Mouse (Mus musculus): Measurements from ENCODE around the gene Ppm1n. TPM values are rescaled to one million over a fixed set of nuclear protein-coding genes. Genes with fewer than 3 reads are reported as not detected.

The Ppm1n gene
- polyA plus RNA-seq, 1 experiment: 11.8 TPM

- Histone ChIP-seq H3K4me3 (ENCODE audit: low read depth, low read length) (peak overlapping the region; percentile 76), H3K27ac (ENCODE audit: insufficient read depth, low read depth, low read length) (peak overlapping the region; percentile 51), H3K27me3 (ENCODE audit: control insufficient read depth, insufficient read depth, low read length) (peaks cover 8% of the 10 kb centered on the region), H3K36me3 (ENCODE audit: control insufficient read depth, insufficient read depth, low read length) (no peaks in the 10 kb centered on the region), H3K4me1 (ENCODE audit: control insufficient read depth, insufficient read depth, insufficient read length, low read length) (peaks cover 1% of the 10 kb centered on the region; the same call in 1 of the 2 replicates)
- no peak for TF ChIP-seq POLR2A (IDR thresholded peaks at IDR 0.05; ENCODE audit: low read depth, low read length)
- TF ChIP-seq CTCF (IDR thresholded peaks at IDR 0.05; ENCODE audit: extremely low read depth, insufficient read length, insufficient replicate concordance, low read depth, low read length): no peak
- 1% methylated on average over 18 of the region's 18 CpGs for WGBS
These were observed 28.0 kb upstream of the Ppm1n start for GRCm38 (mm10) chr7:19307739-19308453.

- no peaks in the 10 kb centered on the region for H3K36me3 ChIP-seq (ENCODE audit: control insufficient read depth, insufficient read depth, low read length)
- H3K27ac ChIP-seq (ENCODE audit: insufficient read depth, low read depth, low read length): no peak overlapping the region
- no peak overlapping the region for H3K4me3 ChIP-seq (ENCODE audit: low read depth, low read length)
- H3K27me3 ChIP-seq (ENCODE audit: control insufficient read depth, insufficient read depth, low read length): peaks cover 8% of the 10 kb centered on the region
- WGBS: 73% methylated on average over 25 of the region's 25 CpGs
- H3K4me1 ChIP-seq (ENCODE audit: control insufficient read depth, insufficient read depth, insufficient read length, low read length): peaks cover 1% of the 10 kb centered on the region; the same call in 1 of the 2 replicates
- TF ChIP-seq POLR2A (IDR thresholded peaks at IDR 0.05; ENCODE audit: low read depth, low read length): no peak
- no peak for TF ChIP-seq CTCF (IDR thresholded peaks at IDR 0.05; ENCODE audit: extremely low read depth, insufficient read length, insufficient replicate concordance, low read depth, low read length)
These were observed 27.2 kb upstream of the Ppm1n start for GRCm38 (mm10) chr7:19306819-19307738.

- peaks cover 8% of the 10 kb centered on the region for H3K27me3 ChIP-seq (ENCODE audit: control insufficient read depth, insufficient read depth, low read length)
- no peak overlapping the region for H3K27ac ChIP-seq (ENCODE audit: insufficient read depth, low read depth, low read length)
- H3K4me3 ChIP-seq (ENCODE audit: low read depth, low read length): no peak overlapping the region
- no peaks in the 10 kb centered on the region for H3K36me3 ChIP-seq (ENCODE audit: control insufficient read depth, insufficient read depth, low read length)
- peaks cover 1% of the 10 kb centered on the region; the same call in 1 of the 2 replicates for H3K4me1 ChIP-seq (ENCODE audit: control insufficient read depth, insufficient read depth, insufficient read length, low read length)
- TF ChIP-seq CTCF (IDR thresholded peaks at IDR 0.05; ENCODE audit: extremely low read depth, insufficient read length, insufficient replicate concordance, low read depth, low read length) (no peak), POLR2A (IDR thresholded peaks at IDR 0.05; ENCODE audit: low read depth, low read length) (no peak)
- 57% methylated on average over 16 of the region's 16 CpGs for WGBS
These were observed 26.2 kb upstream of the Ppm1n start for GRCm38 (mm10) chr7:19305796-19306765.

GRCm38 (mm10) chr7:19305413-19305735, 25.5 kb upstream of the Ppm1n start:
- Histone ChIP-seq H3K27ac (ENCODE audit: insufficient read depth, low read depth, low read length) (no peak overlapping the region), H3K4me1 (ENCODE audit: control insufficient read depth, insufficient read depth, insufficient read length, low read length) (peaks cover 1% of the 10 kb centered on the region; the same call in 1 of the 2 replicates), H3K36me3 (ENCODE audit: control insufficient read depth, insufficient read depth, low read length) (no peaks in the 10 kb centered on the region), H3K4me3 (ENCODE audit: low read depth, low read length) (no peak overlapping the region), H3K27me3 (ENCODE audit: control insufficient read depth, insufficient read depth, low read length) (peaks cover 8% of the 10 kb centered on the region)
- 23% methylated on average over 6 of the region's 6 CpGs for WGBS
- TF ChIP-seq POLR2A (IDR thresholded peaks at IDR 0.05; ENCODE audit: low read depth, low read length): no peak
- no peak for TF ChIP-seq CTCF (IDR thresholded peaks at IDR 0.05; ENCODE audit: extremely low read depth, insufficient read length, insufficient replicate concordance, low read depth, low read length)

GRCm38 (mm10) chr7:19304501-19305412, 24.9 kb upstream of the Ppm1n start:
- WGBS: 7% methylated on average over 48 of the region's 48 CpGs
- H3K27me3 ChIP-seq (ENCODE audit: control insufficient read depth, insufficient read depth, low read length): peaks cover 8% of the 10 kb centered on the region
- no peaks in the 10 kb centered on the region for H3K36me3 ChIP-seq (ENCODE audit: control insufficient read depth, insufficient read depth, low read length)
- no peak overlapping the region for H3K27ac ChIP-seq (ENCODE audit: insufficient read depth, low read depth, low read length)
- no peak for TF ChIP-seq CTCF (IDR thresholded peaks at IDR 0.05; ENCODE audit: extremely low read depth, insufficient read length, insufficient replicate concordance, low read depth, low read length)
- peaks cover 1% of the 10 kb centered on the region; the same call in 1 of the 2 replicates for H3K4me1 ChIP-seq (ENCODE audit: control insufficient read depth, insufficient read depth, insufficient read length, low read length)
- peak overlapping the region; percentile 51 for H3K4me3 ChIP-seq (ENCODE audit: low read depth, low read length)

GRCm38 (mm10) chr7:19303770-19304169, 23.9 kb upstream of the Ppm1n start:
- Histone ChIP-seq H3K4me1 (ENCODE audit: control insufficient read depth, insufficient read depth, insufficient read length, low read length) (peaks cover 1% of the 10 kb centered on the region; the same call in 1 of the 2 replicates), H3K36me3 (ENCODE audit: control insufficient read depth, insufficient read depth, low read length) (no peaks in the 10 kb centered on the region), H3K27me3 (ENCODE audit: control insufficient read depth, insufficient read depth, low read length) (peaks cover 8% of the 10 kb centered on the region), H3K27ac (ENCODE audit: insufficient read depth, low read depth, low read length) (no peak overlapping the region), H3K4me3 (ENCODE audit: low read depth, low read length) (peak overlapping the region; percentile 14; the same call in 1 of the 2 replicates)
- WGBS: 4% methylated on average over 16 of the region's 16 CpGs
- TF ChIP-seq CTCF (IDR thresholded peaks at IDR 0.05; ENCODE audit: extremely low read depth, insufficient read length, insufficient replicate concordance, low read depth, low read length) (peak; percentile 87), POLR2A (IDR thresholded peaks at IDR 0.05; ENCODE audit: low read depth, low read length) (no peak)
